Mouse (Mus musculus) liver, postnatal 0 days (tissue): ENCODE data around the gene Psenen.

Experiments
- CTCF ChIP-seq: sonication (generic); IDR thresholded peaks from 2 replicates; pipeline ENCODE4 v1.5.1; 2016; ENCODE audit warnings: antibody characterized with exemption, low read depth
- EP300 ChIP-seq: IDR thresholded peaks from 2 replicates; pipeline ENCODE4 v1.6.1; 2016; ENCODE audit warnings: antibody characterized with exemption, low read depth, mild to moderate bottlenecking

GRCm38 (mm10) chr7:30562526-30563116, 806 bp downstream of the Psenen start:
- no peak for TF ChIP-seq CTCF
- TF ChIP-seq EP300 = no peak
